Mouse (Mus musculus): ENCODE data around the gene Fam76b. TPM values are rescaled to one million over a fixed set of nuclear protein-coding genes. Genes with fewer than 3 reads are reported as not detected.

Gene Fam76b
- polyA plus RNA-seq, 1 experiment: 8.5 TPM

DNA sequence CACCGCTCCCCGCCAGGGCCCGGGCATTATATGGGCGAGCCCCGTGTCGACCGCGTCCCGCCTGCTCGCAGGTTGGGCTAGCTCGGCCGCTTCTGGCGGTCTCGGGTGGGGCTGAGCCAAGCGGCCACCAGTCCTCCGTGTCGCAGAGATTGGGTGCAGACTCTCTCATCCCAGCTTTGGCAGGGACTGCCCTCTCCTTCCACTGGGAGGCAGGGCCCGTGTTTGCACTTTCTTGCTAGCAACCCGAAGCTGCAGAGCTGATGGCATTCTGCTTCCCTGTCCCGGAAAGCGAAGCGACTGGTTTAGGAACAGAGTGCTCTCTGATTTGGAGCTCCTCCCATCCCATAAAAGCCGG, 548 bp downstream of the Fam76b start:
- H3K36me3 ChIP-seq (ENCODE audit: control insufficient read depth, insufficient read depth, low read length): peaks cover 14% of the 10 kb centered on the region
- no peak for TF ChIP-seq POLR2A (IDR thresholded peaks at IDR 0.05; ENCODE audit: low read depth, low read length)
- TF ChIP-seq CTCF (IDR thresholded peaks at IDR 0.05; ENCODE audit: extremely low read depth, insufficient read depth, insufficient read length, insufficient replicate concordance): no peak
- under 1% methylated on average over 23 of the region's 23 CpGs for WGBS
- H3K4me1 ChIP-seq (ENCODE audit: control insufficient read depth, insufficient read depth, insufficient read length): peaks cover 2% of the 10 kb centered on the region; the same call in 1 of the 2 replicates
- peak overlapping the region; percentile 99 for H3K4me3 ChIP-seq (ENCODE audit: extremely low read depth, insufficient read depth, insufficient read length)
- peak overlapping the region; percentile 97 for H3K27ac ChIP-seq (ENCODE audit: insufficient read depth, low read length)
- no peak for DNase-seq (ENCODE audit: low read depth in 1 of 2, low spot score in 2 of 2)
- no peaks in the 10 kb centered on the region for H3K27me3 ChIP-seq (ENCODE audit: control insufficient read depth, insufficient read depth, low read length)

DNA sequence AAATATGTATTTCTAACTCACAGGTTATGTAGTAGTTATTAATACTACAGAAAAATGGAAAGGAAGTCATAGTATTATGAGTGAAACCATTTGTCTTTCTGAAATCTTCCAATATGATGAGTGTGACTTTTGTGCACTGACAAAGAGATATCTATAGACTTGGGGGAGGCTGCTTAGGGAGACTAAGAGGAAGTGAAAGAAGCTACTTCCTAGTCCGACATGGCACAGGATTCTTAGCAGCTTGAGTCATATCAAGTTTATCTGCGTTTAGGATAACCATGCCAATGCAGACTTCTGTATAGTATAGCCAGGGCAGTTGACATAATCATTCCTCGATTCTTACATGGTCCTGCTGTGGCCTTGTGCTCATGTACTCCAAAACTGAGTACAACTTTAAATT, 7.7 kb downstream of the Fam76b start:
- peaks cover 5% of the 10 kb centered on the region; the same call in 1 of the 2 replicates for H3K4me1 ChIP-seq (ENCODE audit: control insufficient read depth, insufficient read depth, insufficient read length)
- peaks cover 40% of the 10 kb centered on the region for H3K36me3 ChIP-seq (ENCODE audit: control insufficient read depth, insufficient read depth, low read length)
- DNase-seq (ENCODE audit: low read depth in 1 of 2, low spot score in 2 of 2): no peak
- TF ChIP-seq CTCF (IDR thresholded peaks at IDR 0.05; ENCODE audit: extremely low read depth, insufficient read depth, insufficient read length, insufficient replicate concordance) (no peak), POLR2A (IDR thresholded peaks at IDR 0.05; ENCODE audit: low read depth, low read length) (no peak)
- no peak overlapping the region for H3K4me3 ChIP-seq (ENCODE audit: extremely low read depth, insufficient read depth, insufficient read length)
- H3K27ac ChIP-seq (ENCODE audit: insufficient read depth, low read length): no peak overlapping the region
- H3K27me3 ChIP-seq (ENCODE audit: control insufficient read depth, insufficient read depth, low read length): no peaks in the 10 kb centered on the region
- WGBS: 34% methylated on average over 3 of the region's 3 CpGs

DNA sequence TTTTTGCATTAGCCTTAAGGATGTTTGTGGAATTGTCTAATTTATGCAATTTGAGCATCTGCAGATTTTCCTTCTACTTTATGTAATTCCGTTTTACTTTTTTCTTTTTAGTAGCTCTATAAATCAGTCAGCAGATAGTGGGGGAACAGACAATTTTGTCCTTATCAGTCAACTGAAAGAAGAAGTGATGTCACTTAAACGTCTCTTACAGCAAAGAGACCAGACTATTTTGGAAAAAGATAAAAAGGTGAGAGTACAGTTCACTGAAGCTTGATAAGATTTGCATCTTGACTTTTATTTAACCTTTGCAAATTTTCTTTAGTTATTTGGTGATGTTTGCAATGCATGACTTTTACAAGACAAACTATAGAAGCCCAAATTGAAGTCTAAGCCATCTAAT, 9.2 kb downstream of the Fam76b start:
- Histone ChIP-seq H3K27me3 (ENCODE audit: control insufficient read depth, insufficient read depth, low read length) (no peaks in the 10 kb centered on the region), H3K4me1 (ENCODE audit: control insufficient read depth, insufficient read depth, insufficient read length) (peaks cover 5% of the 10 kb centered on the region; the same call in 1 of the 2 replicates), H3K36me3 (ENCODE audit: control insufficient read depth, insufficient read depth, low read length) (peaks cover 41% of the 10 kb centered on the region), H3K4me3 (ENCODE audit: extremely low read depth, insufficient read depth, insufficient read length) (no peak overlapping the region), H3K27ac (ENCODE audit: insufficient read depth, low read length) (no peak overlapping the region)
- WGBS: 40% methylated on average over 2 of the region's 2 CpGs
- TF ChIP-seq CTCF (IDR thresholded peaks at IDR 0.05; ENCODE audit: extremely low read depth, insufficient read depth, insufficient read length, insufficient replicate concordance): no peak
- TF ChIP-seq POLR2A (IDR thresholded peaks at IDR 0.05; ENCODE audit: low read depth, low read length): no peak
- peak in 1 of 2 experiments; percentile 52 for DNase-seq (ENCODE audit: low read depth in 1 of 2, low spot score in 2 of 2)

DNA sequence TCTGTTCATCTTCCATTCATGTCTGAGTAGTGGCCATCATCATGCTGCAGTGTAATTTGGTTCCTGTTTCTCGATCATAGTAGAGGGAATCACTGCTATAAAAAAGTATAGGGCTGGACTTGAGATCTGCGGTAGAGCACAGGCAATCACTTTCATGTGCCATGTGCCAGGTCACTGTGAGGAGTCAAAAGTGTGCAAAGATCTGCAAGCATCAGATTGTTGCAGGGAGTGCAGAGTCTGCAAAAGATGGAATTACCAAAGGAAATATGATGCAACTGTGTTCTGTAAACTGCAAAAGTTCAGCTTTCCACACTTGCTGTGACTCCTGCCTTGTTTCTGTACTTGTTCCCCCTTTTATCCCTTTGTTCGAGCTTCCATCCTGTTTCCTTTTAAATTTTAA, 20.1 kb downstream of the Fam76b start:
- no peaks in the 10 kb centered on the region for H3K27me3 ChIP-seq (ENCODE audit: control insufficient read depth, insufficient read depth, low read length)
- peaks cover 14% of the 10 kb centered on the region for H3K36me3 ChIP-seq (ENCODE audit: control insufficient read depth, insufficient read depth, low read length)
- no peak overlapping the region for H3K4me3 ChIP-seq (ENCODE audit: extremely low read depth, insufficient read depth, insufficient read length)
- H3K27ac ChIP-seq (ENCODE audit: insufficient read depth, low read length): no peak overlapping the region
- no peak for TF ChIP-seq POLR2A (IDR thresholded peaks at IDR 0.05; ENCODE audit: low read depth, low read length)
- TF ChIP-seq CTCF (IDR thresholded peaks at IDR 0.05; ENCODE audit: extremely low read depth, insufficient read depth, insufficient read length, insufficient replicate concordance): no peak
- H3K4me1 ChIP-seq (ENCODE audit: control insufficient read depth, insufficient read depth, insufficient read length): no peaks in the 10 kb centered on the region
- WGBS: 80% methylated on average over 3 of the region's 3 CpGs
- no peak for DNase-seq (ENCODE audit: low read depth in 1 of 2, low spot score in 2 of 2)

DNA sequence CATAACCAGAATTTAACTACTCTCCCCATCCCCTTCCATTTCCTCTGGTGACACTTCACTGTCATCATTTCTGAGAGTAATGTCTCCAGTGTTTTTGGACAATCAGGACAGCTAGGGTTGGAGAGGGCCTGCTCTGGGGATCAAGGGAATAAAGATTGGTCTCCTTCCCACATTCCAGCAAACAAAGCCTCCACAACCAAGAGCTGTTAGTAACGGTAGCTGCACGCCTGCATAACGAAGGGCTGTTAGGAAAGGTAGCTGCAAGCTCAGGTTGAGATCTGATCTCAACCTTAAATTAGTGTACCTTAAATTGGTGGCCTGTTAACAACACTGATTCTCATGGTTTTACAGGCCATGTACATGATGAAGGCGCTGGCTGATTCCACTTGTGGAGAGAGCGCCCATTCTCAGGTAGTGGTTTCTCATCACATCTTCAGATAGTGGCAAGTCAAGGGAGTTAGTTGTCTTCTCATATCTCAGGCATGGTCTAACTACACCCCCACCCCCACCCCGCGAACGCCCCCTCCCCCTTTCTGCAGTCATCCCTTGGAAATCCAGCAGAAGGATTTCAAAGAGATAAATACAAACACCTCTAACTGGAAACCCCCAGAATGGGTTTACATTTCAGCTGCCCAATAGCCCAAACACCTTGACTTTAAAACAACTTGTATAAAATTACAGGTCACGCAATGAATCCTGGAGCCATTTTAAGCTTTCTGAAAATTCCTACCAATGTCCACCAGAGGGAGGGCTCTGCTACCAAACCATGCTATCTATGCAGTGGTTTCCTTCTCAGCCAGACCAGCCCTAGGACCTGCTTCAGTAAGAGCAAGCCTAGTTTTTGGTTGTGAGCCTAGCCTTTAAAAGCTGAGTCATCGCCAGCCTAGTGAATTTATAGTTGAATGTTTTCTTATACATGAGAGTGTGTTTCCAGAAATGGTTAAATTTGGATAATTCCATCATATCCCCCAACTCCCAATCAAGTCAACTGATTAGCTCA, 21.3 kb downstream of the Fam76b start:
- TF ChIP-seq POLR2A (IDR thresholded peaks at IDR 0.05; ENCODE audit: low read depth, low read length) (no peak), CTCF (IDR thresholded peaks at IDR 0.05; ENCODE audit: extremely low read depth, insufficient read depth, insufficient read length, insufficient replicate concordance) (peak; percentile 12; the same call in 1 of the 2 replicates)
- H3K27me3 ChIP-seq (ENCODE audit: control insufficient read depth, insufficient read depth, low read length): no peaks in the 10 kb centered on the region
- H3K4me3 ChIP-seq (ENCODE audit: extremely low read depth, insufficient read depth, insufficient read length): no peak overlapping the region
- no peak overlapping the region for H3K27ac ChIP-seq (ENCODE audit: insufficient read depth, low read length)
- no peak for DNase-seq (ENCODE audit: low read depth in 1 of 2, low spot score in 2 of 2)
- H3K36me3 ChIP-seq (ENCODE audit: control insufficient read depth, insufficient read depth, low read length): peaks cover 8% of the 10 kb centered on the region
- H3K4me1 ChIP-seq (ENCODE audit: control insufficient read depth, insufficient read depth, insufficient read length): no peaks in the 10 kb centered on the region
- 89% methylated on average over 10 of the region's 10 CpGs for WGBS

DNA sequence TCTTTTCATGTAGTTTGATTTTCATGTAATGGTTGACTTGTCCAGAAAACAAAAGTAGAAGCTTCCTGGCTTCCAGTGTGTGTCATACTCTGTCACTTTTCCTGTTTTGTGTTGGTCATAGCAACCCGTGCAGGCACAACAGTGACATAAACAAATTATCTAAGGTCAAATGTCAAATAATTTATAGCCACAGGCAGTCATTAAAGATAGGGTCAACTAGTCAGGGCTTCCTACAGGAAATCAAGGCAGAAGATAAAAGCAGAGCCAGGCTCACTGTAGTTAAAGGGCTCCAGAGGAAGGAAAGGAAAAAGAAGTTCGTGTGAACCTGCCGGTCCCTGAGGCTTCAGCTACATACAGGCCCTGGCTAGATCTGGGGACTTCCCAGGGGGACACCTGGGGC, 26.4 kb downstream of the Fam76b start:
- no peaks in the 10 kb centered on the region for H3K36me3 ChIP-seq (ENCODE audit: control insufficient read depth, insufficient read depth, low read length)
- H3K4me1 ChIP-seq (ENCODE audit: control insufficient read depth, insufficient read depth, insufficient read length): no peaks in the 10 kb centered on the region
- DNase-seq (ENCODE audit: low read depth in 1 of 2, low spot score in 2 of 2): no peak
- 66% methylated on average over 3 of the region's 3 CpGs for WGBS
- H3K4me3 ChIP-seq (ENCODE audit: extremely low read depth, insufficient read depth, insufficient read length): no peak overlapping the region
- no peaks in the 10 kb centered on the region for H3K27me3 ChIP-seq (ENCODE audit: control insufficient read depth, insufficient read depth, low read length)
- no peak overlapping the region for H3K27ac ChIP-seq (ENCODE audit: insufficient read depth, low read length)
- TF ChIP-seq CTCF (IDR thresholded peaks at IDR 0.05; ENCODE audit: extremely low read depth, insufficient read depth, insufficient read length, insufficient replicate concordance) (no peak), POLR2A (IDR thresholded peaks at IDR 0.05; ENCODE audit: low read depth, low read length) (no peak)

DNA sequence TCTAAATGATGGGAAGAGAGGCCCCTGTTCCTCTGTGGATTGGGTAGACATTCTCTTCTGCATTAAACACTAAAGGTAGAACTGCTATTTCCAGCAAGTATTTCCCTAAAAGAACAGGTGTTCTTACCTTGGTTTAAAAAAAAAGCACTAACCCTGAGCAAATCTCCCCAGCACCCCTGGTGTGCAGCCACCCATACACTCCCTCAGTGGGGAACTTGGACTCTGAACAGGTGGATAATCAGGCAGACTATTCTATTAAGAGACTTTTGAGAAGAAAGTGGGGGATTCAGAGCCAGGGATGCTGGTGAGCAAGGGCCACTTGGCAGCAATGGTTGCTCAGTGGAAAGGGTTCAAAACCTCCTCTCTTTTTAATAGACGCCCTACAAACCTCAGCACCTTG, 28.7 kb downstream of the Fam76b start:
- no peaks in the 10 kb centered on the region for H3K27me3 ChIP-seq (ENCODE audit: control insufficient read depth, insufficient read depth, low read length)
- no peak for TF ChIP-seq CTCF (IDR thresholded peaks at IDR 0.05; ENCODE audit: extremely low read depth, insufficient read depth, insufficient read length, insufficient replicate concordance)
- TF ChIP-seq POLR2A (IDR thresholded peaks at IDR 0.05; ENCODE audit: low read depth, low read length): no peak
- no peaks in the 10 kb centered on the region for H3K4me1 ChIP-seq (ENCODE audit: control insufficient read depth, insufficient read depth, insufficient read length)
- WGBS: 67% methylated on average over 1 of the region's 1 CpGs
- no peak for DNase-seq (ENCODE audit: low read depth in 1 of 2, low spot score in 2 of 2)
- H3K27ac ChIP-seq (ENCODE audit: insufficient read depth, low read length): no peak overlapping the region
- H3K36me3 ChIP-seq (ENCODE audit: control insufficient read depth, insufficient read depth, low read length): no peaks in the 10 kb centered on the region
- H3K4me3 ChIP-seq (ENCODE audit: extremely low read depth, insufficient read depth, insufficient read length): no peak overlapping the region
